Mouse (Mus musculus): ENCODE measurements around the gene Abtb2.
A peak's percentile ranks its signal among the peaks of the same experiment; 100 is the strongest.

Gene Abtb2

GRCm38 (mm10) chr2:103687888-103688287 is 121.8 kb downstream of the Abtb2 start:
- DNase-seq (ENCODE audit: low spot score in 2 of 2), result no peak

- no peak for DNase-seq (ENCODE audit: low spot score in 2 of 2)
These were observed 124.3 kb downstream of the Abtb2 start for GRCm38 (mm10) chr2:103690425-103690824.

DNA sequence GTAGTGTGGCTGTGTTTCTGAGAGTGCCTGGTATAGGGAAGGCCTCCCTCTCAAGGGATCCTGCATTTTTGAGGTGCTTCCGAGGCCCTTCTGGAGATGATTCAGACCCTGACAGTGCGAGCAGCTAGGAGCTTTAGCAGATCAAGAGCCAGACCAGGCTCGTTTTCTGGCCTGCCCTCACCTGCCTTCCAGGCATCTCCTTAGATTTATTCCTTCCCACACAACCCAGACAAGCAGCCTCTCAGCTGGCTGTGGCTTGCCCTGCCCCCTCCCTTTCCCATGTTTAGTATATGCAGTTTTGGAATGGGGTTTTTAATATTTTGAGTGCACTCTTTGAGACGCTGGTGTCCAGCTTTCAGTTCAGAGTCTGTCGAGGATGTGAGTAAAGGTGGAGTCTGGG is 124.7 kb downstream of the Abtb2 start:
- no peak for DNase-seq (ENCODE audit: low spot score in 2 of 2)

DNA sequence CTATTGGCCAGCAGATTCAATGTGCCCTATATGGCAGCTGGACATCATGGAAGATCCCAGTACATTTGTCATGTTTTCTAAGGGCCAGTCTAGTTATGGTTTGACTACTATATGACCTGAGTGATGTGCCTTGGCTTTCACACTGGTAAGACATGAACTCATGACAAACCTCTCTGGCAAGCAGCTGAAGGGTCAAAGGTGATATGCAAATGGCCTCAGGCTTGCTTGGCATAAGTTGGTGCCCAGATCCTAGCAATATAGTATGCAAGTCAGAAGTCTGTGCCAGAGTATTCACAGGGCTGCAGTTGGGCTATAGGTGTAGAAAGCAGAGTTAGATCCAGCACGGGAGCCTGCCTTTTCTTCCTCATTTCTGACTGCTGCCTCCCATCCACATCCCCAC is 125.2 kb downstream of the Abtb2 start:
- no peak for DNase-seq (ENCODE audit: low spot score in 2 of 2)

DNA sequence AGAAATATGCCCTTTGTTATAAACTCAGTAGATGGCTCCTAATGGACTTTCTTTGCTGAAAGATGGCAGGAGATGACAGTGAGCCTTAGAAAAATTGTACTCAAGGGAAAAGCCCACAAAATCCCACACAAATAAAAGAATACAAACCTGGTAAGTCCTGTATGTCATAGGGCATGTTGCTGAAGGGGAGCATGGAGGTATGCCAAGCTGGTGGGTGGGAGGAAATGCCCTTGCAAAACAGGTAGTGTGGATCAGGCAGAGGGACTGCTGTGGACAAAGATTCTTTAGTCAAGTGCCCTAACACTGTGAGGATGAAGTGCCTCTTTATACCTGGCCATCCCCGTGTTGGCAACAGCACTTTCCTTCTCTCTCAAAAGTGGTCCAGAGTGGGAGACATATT is 126.7 kb downstream of the Abtb2 start:
- no peak for DNase-seq (ENCODE audit: low spot score in 2 of 2)

- DNase-seq (ENCODE audit: low spot score in 2 of 2), result no peak
These were observed 128.9 kb downstream of the Abtb2 start for GRCm38 (mm10) chr2:103694777-103695563.

DNA sequence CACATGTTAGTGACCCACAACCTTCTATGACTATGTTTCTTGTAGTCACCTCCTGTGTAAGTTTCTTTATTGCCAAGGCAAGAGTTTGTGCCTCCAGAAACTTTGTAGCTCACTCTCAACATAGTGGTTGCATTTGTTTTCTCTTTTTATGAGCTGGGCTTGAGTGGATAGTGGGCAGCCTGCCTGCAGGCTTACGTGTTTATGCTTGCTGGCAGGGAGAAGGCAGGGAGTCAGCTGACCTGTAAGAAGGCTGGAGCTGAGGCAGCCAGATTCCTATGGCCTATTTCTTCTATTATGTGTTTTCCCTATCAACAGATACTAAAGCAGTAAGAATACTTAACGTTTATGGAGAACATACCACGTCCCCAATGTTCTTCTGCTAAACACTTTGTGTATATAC is 130.1 kb downstream of the Abtb2 start:
- DNase-seq (ENCODE audit: low spot score in 2 of 2), result peak in 1 of 2 experiments; percentile 43

DNA sequence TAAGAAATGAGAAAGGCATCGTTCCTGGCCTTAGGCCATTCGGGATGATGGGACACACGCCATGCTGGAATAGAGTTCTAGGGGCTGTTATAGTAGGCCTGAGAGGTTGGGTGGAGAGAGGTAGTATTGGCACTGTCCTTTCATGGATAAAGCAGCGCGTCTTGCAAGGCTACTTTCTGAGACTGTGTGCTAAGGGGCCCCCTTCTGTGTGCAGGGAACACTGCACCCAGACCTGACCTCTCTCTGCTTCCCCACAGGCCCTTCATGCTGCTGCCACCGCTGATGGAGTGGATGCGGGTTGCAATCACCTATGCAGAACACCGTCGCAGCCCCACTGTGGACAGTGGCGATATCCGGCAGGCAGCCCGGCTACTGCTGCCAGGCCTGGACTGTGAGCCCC is 134.4 kb downstream of the Abtb2 start:
- no peak for DNase-seq (ENCODE audit: low spot score in 2 of 2)

DNA sequence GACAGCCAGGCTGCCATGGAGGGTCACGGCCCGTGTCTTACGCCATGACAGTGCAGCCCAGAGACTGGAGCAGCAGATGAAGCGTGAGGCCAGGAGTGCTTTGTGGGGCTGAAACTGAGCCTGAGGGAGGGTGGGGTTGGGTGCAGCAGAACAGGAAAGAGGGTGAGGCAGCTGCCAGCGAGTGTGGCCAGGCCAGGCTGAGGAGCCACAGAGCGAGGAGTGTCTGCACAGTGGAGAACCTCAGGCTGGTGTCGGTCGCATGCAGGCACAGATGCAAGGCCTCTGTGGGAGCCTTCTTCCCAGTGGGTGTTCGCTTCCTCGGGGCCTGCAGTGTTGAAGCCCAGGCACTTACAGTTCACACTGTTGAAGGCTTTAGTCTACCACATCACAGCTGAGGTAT is 137.2 kb downstream of the Abtb2 start:
- no peak for DNase-seq (ENCODE audit: low spot score in 2 of 2)

GRCm38 (mm10) chr2:103703865-103704264 is 137.8 kb downstream of the Abtb2 start:
- DNase-seq (ENCODE audit: low spot score in 2 of 2), result no peak

- DNase-seq (ENCODE audit: low spot score in 2 of 2), result no peak
These were observed 139.7 kb downstream of the Abtb2 start for GRCm38 (mm10) chr2:103705826-103706225.

GRCm38 (mm10) chr2:103706226-103706625 is 140.1 kb downstream of the Abtb2 start:
- DNase-seq (ENCODE audit: low spot score in 2 of 2), result peak; percentile 65 to 69

- no peak for DNase-seq (ENCODE audit: low spot score in 2 of 2)
These were observed 141.1 kb downstream of the Abtb2 start for GRCm38 (mm10) chr2:103707056-103707776.

DNA sequence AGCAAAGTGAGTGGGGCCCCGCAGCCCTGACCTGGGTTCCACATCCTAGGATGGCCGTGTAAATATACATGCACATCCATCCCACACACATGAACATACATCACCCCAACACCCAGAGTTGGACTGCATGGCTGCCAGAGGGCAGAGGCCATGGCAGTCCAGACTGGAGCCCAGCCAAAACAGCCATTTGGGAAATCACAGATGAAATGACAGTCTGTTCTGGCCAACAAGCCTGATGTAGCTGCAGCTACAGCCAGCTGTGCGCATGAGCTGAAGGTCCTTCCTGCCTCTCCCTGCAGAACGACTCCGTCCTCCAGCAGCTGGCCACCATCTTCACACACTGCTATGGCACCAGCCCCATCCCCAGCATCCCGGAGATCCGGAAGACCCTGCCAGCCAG is 144.7 kb downstream of the Abtb2 start:
- DNase-seq (ENCODE audit: low spot score in 2 of 2), result no peak

- no peak for DNase-seq (ENCODE audit: low spot score in 2 of 2)
These were observed 147.7 kb downstream of the Abtb2 start for GRCm38 (mm10) chr2:103713831-103714230.

GRCm38 (mm10) chr2:103714412-103714811 is 148.3 kb downstream of the Abtb2 start:
- no peak for DNase-seq (ENCODE audit: low spot score in 2 of 2)

DNA sequence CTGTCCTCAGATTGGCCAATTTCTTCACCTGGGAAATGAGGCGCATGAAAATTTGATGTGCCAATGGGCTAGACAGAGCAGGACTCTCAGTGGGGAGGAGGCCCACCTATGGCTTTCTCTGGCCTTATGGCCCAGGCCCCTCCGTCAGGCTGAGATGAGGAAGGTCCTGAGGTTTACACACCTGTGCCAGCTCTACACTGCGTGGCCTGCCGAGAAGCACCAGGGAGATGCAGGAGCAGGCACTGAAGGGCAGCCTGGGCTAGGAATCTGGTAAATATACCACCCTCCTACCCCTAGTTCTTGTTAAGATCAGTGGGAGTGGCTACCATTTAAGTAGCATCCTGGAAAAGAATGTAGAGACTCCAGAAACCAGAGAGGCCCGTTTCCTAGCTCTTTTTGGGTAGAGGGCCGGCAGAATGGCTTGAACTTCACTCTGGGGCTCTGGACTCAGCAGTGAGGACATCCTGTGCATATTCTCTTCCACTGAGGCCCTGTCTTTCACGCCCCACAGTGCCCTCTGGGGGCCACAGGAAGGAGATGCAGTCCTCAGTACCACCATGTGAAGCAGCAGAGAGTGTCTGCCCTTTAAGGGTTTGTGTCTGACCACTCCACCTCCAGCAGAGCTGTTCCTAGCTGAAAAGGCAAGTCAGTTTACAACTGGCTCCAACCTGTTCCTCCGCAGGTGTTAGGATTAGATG is 152.6 kb downstream of the Abtb2 start:
- DNase-seq (ENCODE audit: low spot score in 2 of 2), result peak; percentile 57 to 69

DNA sequence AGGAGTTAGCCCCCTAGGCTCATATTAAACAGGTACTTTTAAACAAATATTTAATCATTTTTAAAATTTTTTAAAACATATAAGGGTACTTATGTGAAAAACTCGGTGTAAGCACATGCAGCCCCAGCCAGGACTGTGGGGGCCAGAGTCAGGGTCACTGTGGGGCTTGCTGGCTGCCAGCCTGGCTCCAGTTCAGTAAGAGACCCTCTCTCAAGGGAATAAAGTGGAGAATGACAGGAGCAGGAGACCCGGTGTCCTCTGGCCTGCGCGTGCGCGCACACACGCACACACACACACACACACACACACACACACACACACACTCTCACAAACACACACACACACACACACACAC is 153.2 kb downstream of the Abtb2 start:
- DNase-seq (ENCODE audit: low spot score in 2 of 2), result no peak

DNA sequence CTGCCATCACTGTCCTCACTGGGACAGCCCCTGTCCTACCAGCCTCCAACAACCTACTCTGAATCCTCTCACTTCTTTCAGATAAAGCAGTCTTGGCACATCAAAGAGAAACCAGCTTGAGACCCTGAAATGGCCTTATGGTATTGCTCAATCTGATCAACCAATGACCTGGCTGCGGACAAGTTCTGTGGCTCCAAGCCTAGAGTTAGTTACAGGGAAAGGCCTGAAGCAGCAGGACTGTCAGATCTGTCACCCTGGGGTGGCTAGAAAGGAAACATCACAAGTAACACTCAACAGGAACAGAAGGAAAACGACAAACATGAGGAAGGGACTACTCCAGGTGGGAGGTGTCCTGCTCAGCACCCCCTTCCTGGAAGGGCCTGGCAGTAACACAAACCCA is 158.4 kb downstream of the Abtb2 start:
- no peak for DNase-seq (ENCODE audit: low spot score in 2 of 2)

DNA sequence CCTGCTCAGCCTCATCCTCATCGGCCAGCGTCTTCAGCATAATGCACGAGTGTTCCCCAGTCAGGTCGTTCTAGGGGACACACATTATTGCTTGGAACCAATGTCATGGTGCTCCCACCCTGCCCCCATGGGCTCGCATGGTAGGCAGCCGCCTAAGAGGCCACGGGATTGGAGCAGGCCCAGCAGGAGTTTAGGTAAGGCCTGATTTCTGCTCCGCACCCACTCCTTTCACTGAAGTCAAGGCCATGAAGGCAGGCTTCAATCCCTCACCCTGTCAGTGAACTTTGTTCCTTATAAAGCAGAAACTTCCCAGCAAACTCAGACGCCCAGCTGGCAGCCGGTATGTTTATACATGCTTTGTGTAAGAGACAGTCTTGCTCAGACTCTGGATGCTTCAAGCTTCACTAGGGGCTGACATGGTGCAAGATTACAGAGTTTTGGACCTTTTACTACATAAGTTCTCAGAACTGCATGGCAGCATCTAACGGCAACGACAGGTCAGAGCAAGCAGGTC is 162.0 kb downstream of the Abtb2 start:
- DNase-seq (ENCODE audit: low spot score in 2 of 2), result no peak

- no peak for DNase-seq (ENCODE audit: low spot score in 2 of 2)
These were observed 164.9 kb downstream of the Abtb2 start for GRCm38 (mm10) chr2:103730999-103731398.

- no peak for DNase-seq (ENCODE audit: low spot score in 2 of 2)
These were observed 165.3 kb downstream of the Abtb2 start for GRCm38 (mm10) chr2:103731423-103731822.

Data from urinary bladder, postnatal 4 days (tissue).